Mouse (Mus musculus) midbrain, embryonic 14.5 days (tissue): Measurements from ENCODE around the gene Ankrd50. TPM values are rescaled to one million over a fixed set of nuclear protein-coding genes. Genes with fewer than 3 reads are reported as not detected.

Experiments
- ATAC-seq: fragments of 200-750 bp; cut with Nextera tagmentation; 2 replicates; pipeline ENCODE4 v1.8.0; 2017; ENCODE audit warnings: moderate number of reproducible peaks, moderate library complexity; ENCODE audit not compliant: low FRiP score, low TSS enrichment
- DNase-seq: peaks from one replicate; pipeline ENCODE4 v3.0.0-alpha.2; 2015
- H3K27ac ChIP-seq: fragments of 300-500 bp; sonication (generic); replicated peaks from 2 replicates; pipeline ENCODE4 v1.5.1; 2014; ENCODE audit warnings: mild to moderate bottlenecking, low read depth, low read length, moderate library complexity
- H3K27me3 ChIP-seq: fragments of 300-500 bp; sonication (generic); 2 replicates; pipeline ENCODE4 v1.6.1; 2014; ENCODE audit warnings: low read length, control low read depth, mixed read lengths; ENCODE audit not compliant: control insufficient read depth, insufficient read depth
- H3K36me3 ChIP-seq: fragments of 300-500 bp; sonication (generic); 2 replicates; pipeline ENCODE4 v1.6.1; 2014; ENCODE audit warnings: low read length, control low read depth; ENCODE audit not compliant: control insufficient read depth, insufficient read depth
- H3K4me1 ChIP-seq: fragments of 300-500 bp; sonication (generic); 2 replicates; pipeline ENCODE4 v1.6.1; 2014; ENCODE audit warnings: mild to moderate bottlenecking, antibody characterized with exemption, low read length, control low read depth; ENCODE audit not compliant: control insufficient read depth, insufficient read depth
- H3K4me2 ChIP-seq: fragments of 300-500 bp; sonication (generic); 2 replicates; pipeline ENCODE4 v1.6.1; 2014; ENCODE audit warnings: mild to moderate bottlenecking, low read length, moderate library complexity
- H3K4me3 ChIP-seq: fragments of 300-500 bp; sonication (generic); replicated peaks from 2 replicates; pipeline ENCODE4 v1.5.1; 2014; ENCODE audit warnings: low read depth, low read length
- H3K9ac ChIP-seq: fragments of 300-500 bp; sonication (generic); replicated peaks from 2 replicates; pipeline ENCODE4 v1.6.1; 2014; ENCODE audit warnings: mild to moderate bottlenecking, low read length, moderate library complexity
- H3K9me3 ChIP-seq: fragments of 300-500 bp; sonication (generic); 2 replicates; pipeline ENCODE4 v1.6.1; 2016; ENCODE audit warnings: low read length, control low read depth, mixed read lengths; ENCODE audit not compliant: control insufficient read depth
- WGBS: fragments of 180-500 bp; shearing (Covaris S2); extraction: QIAGEN DNeasy Blood & Tissue Kit; methylation state at CpG from one replicate; pipeline ENCODE4 v1.1.7; 2014; 5-methylcytosine and 5-hydroxymethylcytosine counted together
- polyA plus RNA-seq: library from polyadenylated mRNA; unstranded; fragments of >200 nt; fragmentation: Nextera tagmentation; extraction: Ambion mirVana; gene quantifications from 2 replicates; pipeline ENCODE4 v1.2.1, GENCODE M21; 2014

Gene Ankrd50
- polyA plus RNA-seq, 1 experiment from 2014 or later, result 37.1 TPM

DNA sequence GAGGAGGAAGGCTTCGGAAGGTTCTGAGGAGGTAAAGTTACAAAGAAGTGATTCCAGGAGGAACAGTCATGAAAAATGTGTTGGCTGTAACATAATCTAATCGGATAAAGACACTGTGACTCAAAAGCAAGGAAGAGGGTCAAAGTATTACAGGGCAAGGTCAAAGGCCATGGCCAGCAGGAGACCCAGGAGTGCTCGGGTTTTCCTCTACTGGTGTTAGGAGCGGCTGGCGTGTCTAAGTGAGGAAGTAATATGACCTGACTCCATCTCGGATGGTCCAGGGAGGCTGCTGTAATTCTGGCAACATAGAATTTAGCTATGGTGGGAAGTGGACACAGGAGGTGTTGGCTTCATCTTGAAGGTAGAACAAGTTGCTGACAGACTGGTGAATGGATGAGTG, 9.1 kb downstream of the Ankrd50 start:
- H3K4me3 ChIP-seq, result no peak overlapping the region
- peaks cover 44% of the 10 kb centered on the region for H3K4me1 ChIP-seq
- DNase-seq (no peak), ATAC-seq (no peak)
- H3K9me3 ChIP-seq, result no peaks in the 10 kb centered on the region
- H3K27ac ChIP-seq, result no peak overlapping the region
- no peak overlapping the region for H3K4me2 ChIP-seq
- no peak overlapping the region for H3K9ac ChIP-seq
- 64% methylated on average over 6 of the region's 6 CpGs for WGBS
- H3K36me3 ChIP-seq, result peaks cover 18% of the 10 kb centered on the region
- no peaks in the 10 kb centered on the region for H3K27me3 ChIP-seq

GRCm38 (mm10) chr3:38473138-38473537, 11.5 kb downstream of the Ankrd50 start:
- no peak overlapping the region for H3K9ac ChIP-seq
- peaks cover 21% of the 10 kb centered on the region for H3K4me1 ChIP-seq
- no peak overlapping the region for H3K4me2 ChIP-seq
- H3K27ac ChIP-seq, result no peak overlapping the region
- no peak for ATAC-seq
- WGBS, result 94% methylated on average over 4 of the region's 4 CpGs
- DNase-seq, result no peak
- no peak overlapping the region for H3K4me3 ChIP-seq
- peaks cover 14% of the 10 kb centered on the region for H3K36me3 ChIP-seq
- H3K9me3 ChIP-seq, result no peaks in the 10 kb centered on the region
- H3K27me3 ChIP-seq, result no peaks in the 10 kb centered on the region

GRCm38 (mm10) chr3:38471516-38471915, 13.1 kb downstream of the Ankrd50 start:
- Histone ChIP-seq H3K27ac (no peak overlapping the region), H3K36me3 (peaks cover 8% of the 10 kb centered on the region), H3K9ac (no peak overlapping the region), H3K27me3 (no peaks in the 10 kb centered on the region), H3K4me1 (peaks cover 17% of the 10 kb centered on the region), H3K4me2 (no peak overlapping the region), H3K4me3 (no peak overlapping the region), H3K9me3 (no peaks in the 10 kb centered on the region)
- DNase-seq, result no peak
- ATAC-seq, result no peak

DNA sequence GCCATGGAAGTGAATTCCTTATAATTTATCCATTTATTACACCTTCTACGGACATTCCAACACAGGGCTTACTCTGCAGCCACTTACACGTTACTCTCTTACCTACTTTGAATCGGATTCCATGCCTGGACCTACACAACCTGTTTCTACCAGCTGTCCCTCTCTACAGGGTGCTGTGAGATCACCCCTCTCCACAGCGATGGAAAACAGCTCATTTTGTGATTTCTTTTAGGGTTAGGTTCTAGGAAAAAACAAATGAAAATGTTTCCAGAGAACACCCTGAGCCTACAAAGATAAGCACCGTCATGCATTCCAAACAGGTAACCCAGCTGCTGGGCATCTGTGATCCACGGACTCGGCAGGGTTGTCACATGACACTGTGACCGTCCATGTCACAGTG, 16.5 kb downstream of the Ankrd50 start:
- Histone ChIP-seq H3K36me3 (no peaks in the 10 kb centered on the region), H3K4me2 (no peak overlapping the region), H3K27me3 (no peaks in the 10 kb centered on the region), H3K27ac (no peak overlapping the region), H3K9ac (no peak overlapping the region), H3K4me1 (no peaks in the 10 kb centered on the region), H3K4me3 (no peak overlapping the region), H3K9me3 (no peaks in the 10 kb centered on the region)
- no peak for ATAC-seq
- DNase-seq, result no peak
- WGBS, result 91% methylated on average over 8 of the region's 8 CpGs

DNA sequence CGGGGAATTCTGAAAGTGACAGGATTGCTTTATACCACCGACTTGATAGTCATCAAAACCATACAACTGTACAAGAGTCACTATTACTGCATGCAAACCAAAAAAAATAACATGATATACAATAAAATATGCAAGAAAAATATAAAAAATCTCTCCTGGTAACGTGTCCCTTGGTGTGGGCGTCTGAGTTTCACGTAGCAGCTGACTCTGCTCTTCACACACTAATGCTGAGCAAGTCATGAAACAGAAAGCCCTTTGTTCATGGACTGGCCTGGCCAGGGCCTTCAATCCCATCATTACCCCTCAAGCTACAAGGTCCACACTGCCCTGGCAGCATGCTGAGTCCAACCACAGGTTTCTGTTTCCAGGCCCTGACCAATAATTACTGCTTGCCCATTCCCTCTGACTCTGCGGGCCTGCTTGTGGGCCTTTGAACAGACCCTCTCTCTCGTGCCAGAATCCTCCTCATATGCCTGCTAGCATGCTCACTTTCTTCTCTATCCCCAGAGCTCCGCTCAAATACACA, 17.7 kb downstream of the Ankrd50 start:
- H3K4me2 ChIP-seq, result no peak overlapping the region
- peaks cover 11% of the 10 kb centered on the region for H3K36me3 ChIP-seq
- no peak overlapping the region for H3K4me3 ChIP-seq
- H3K9me3 ChIP-seq, result no peaks in the 10 kb centered on the region
- 83% methylated on average over 8 of the region's 8 CpGs for WGBS
- no peak overlapping the region for H3K9ac ChIP-seq
- no peaks in the 10 kb centered on the region for H3K27me3 ChIP-seq
- ATAC-seq (no peak), DNase-seq (no peak)
- no peak overlapping the region for H3K27ac ChIP-seq
- no peaks in the 10 kb centered on the region for H3K4me1 ChIP-seq

DNA sequence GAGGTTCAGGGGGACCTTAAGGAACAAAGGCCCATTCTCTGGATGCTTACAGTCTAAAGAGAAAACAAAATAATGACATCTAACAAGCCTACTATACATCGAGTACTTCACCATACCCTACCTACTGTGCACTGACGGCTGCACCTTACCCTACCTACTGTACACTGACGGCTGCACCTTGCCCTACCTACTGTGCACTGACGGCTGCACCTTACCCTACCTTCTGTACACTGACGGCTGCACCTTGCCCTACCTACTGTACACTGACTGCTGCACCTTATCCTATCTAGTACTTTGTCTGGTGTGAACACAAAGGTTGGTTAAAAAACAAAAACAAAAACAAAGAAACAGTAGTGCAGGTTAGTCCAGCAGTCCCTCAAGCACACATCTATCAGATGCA, 18.5 kb downstream of the Ankrd50 start:
- Histone ChIP-seq H3K27ac (no peak overlapping the region), H3K4me2 (no peak overlapping the region), H3K9me3 (no peaks in the 10 kb centered on the region), H3K4me1 (no peaks in the 10 kb centered on the region), H3K27me3 (no peaks in the 10 kb centered on the region), H3K4me3 (no peak overlapping the region), H3K36me3 (peaks cover 19% of the 10 kb centered on the region), H3K9ac (no peak overlapping the region)
- 96% methylated on average over 5 of the region's 5 CpGs for WGBS
- ATAC-seq (no peak), DNase-seq (no peak)

DNA sequence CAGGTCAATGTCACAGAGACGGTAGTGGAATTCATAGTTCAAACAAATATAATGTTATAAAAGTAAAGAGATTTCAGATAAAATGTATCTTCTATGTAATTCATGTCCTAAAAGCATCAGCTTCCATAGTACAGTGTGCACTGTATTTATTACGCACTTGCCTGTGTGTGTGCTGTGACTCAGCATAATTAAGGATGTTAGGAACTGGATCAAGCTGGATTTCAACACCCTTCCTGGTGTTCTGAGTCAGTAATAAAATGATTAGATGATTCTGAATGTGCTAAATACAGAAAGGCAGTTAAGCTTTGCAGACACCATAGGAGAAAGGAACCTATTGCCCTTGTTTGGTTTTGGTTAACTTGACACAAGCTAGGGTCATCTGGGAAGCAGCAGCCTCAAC, 21.5 kb downstream of the Ankrd50 start:
- H3K9me3 ChIP-seq, result no peaks in the 10 kb centered on the region
- no peak overlapping the region for H3K4me2 ChIP-seq
- no peaks in the 10 kb centered on the region for H3K27me3 ChIP-seq
- ATAC-seq (no peak), DNase-seq (no peak)
- H3K4me3 ChIP-seq, result no peak overlapping the region
- H3K9ac ChIP-seq, result no peak overlapping the region
- H3K4me1 ChIP-seq, result no peaks in the 10 kb centered on the region
- H3K27ac ChIP-seq, result no peak overlapping the region
- 98% methylated on average over 2 of the region's 2 CpGs for WGBS
- H3K36me3 ChIP-seq, result peaks cover 34% of the 10 kb centered on the region

GRCm38 (mm10) chr3:38461742-38462141, 22.9 kb downstream of the Ankrd50 start:
- Histone ChIP-seq H3K9me3 (no peaks in the 10 kb centered on the region), H3K27ac (no peak overlapping the region), H3K4me1 (no peaks in the 10 kb centered on the region), H3K36me3 (peaks cover 43% of the 10 kb centered on the region), H3K9ac (no peak overlapping the region), H3K4me3 (no peak overlapping the region), H3K27me3 (no peaks in the 10 kb centered on the region), H3K4me2 (no peak overlapping the region)
- ATAC-seq, result no peak
- no peak for DNase-seq
- 89% methylated on average over 2 of the region's 2 CpGs for WGBS

DNA sequence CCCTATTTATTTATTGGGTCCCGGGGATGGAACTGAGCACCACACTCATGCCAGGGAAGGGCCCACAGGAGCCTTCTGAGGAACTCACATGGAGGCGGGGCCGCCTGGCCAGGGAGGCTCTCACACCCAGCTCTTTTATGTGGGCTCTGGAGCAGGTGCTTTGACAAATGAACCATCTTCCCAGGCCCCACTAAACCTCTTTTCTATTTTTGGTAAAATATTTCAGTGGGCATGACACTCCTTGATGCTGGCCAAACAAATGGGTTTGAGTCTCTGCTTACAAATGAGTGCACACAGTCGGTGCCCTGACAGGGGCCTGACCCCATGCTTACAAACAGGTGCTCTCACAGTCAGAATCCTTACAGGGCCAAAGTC, 24.4 kb downstream of the Ankrd50 start:
- no peak for ATAC-seq
- H3K27me3 ChIP-seq, result no peaks in the 10 kb centered on the region
- no peaks in the 10 kb centered on the region for H3K4me1 ChIP-seq
- H3K36me3 ChIP-seq, result peaks cover 58% of the 10 kb centered on the region
- H3K4me3 ChIP-seq, result no peak overlapping the region
- H3K9ac ChIP-seq, result no peak overlapping the region
- no peaks in the 10 kb centered on the region for H3K9me3 ChIP-seq
- 92% methylated on average over 4 of the region's 4 CpGs for WGBS
- no peak for DNase-seq
- no peak overlapping the region for H3K27ac ChIP-seq
- no peak overlapping the region for H3K4me2 ChIP-seq
